Mouse (Mus musculus): ENCODE measurements around the gene Jmjd7.

Jmjd7 gene

GRCm38 (mm10) chr2:120062248-120062647, 35.0 kb downstream of the Jmjd7 start:
- peak; percentile 45 to 49 for DNase-seq

- no peak for DNase-seq
Observed at GRCm38 (mm10) chr2:120064639-120065038, 37.4 kb downstream of the Jmjd7 start.

GRCm38 (mm10) chr2:120065243-120065642, 38.0 kb downstream of the Jmjd7 start:
- no peak for DNase-seq

- no peak for DNase-seq
Observed at GRCm38 (mm10) chr2:120066224-120066623, 38.9 kb downstream of the Jmjd7 start.

GRCm38 (mm10) chr2:120068555-120069465, 41.5 kb downstream of the Jmjd7 start:
- DNase-seq = peak; percentile 57 to 67

GRCm38 (mm10) chr2:120069466-120069990, 42.2 kb downstream of the Jmjd7 start:
- no peak for DNase-seq

GRCm38 (mm10) chr2:120074096-120074495, 46.8 kb downstream of the Jmjd7 start:
- peak; percentile 35 to 58 for DNase-seq

- peak; percentile 65 to 72 for DNase-seq
Observed at GRCm38 (mm10) chr2:120076076-120076705, 48.9 kb downstream of the Jmjd7 start.

Measured in cerebellum, postnatal 14 days (tissue).